Mouse (Mus musculus) C2C12 (cell line): ENCODE results near the gene Gbp7. TPM values are rescaled to one million over a fixed set of nuclear protein-coding genes. Genes with fewer than 3 reads are reported as not detected.

Experiments
- H3K27me3 ChIP-seq: one replicate; pipeline ENCODE4 v1.6.1; 2011; ENCODE audit not compliant: control insufficient read depth, insufficient read depth, insufficient read length
- H3K36me3 ChIP-seq: one replicate; pipeline ENCODE4 v1.6.1; 2011; ENCODE audit not compliant: control insufficient read depth, insufficient read depth
- H3K4me3 ChIP-seq: one replicate; pipeline ENCODE4 v1.5.1; 2011; ENCODE audit warnings: mild to moderate bottlenecking, control low read depth; ENCODE audit not compliant: poor library complexity, insufficient read depth, severe bottlenecking
- H3K79me2 ChIP-seq: one replicate; pipeline ENCODE4 v1.6.1; 2011; ENCODE audit not compliant: control insufficient read depth, insufficient read depth
- H3K79me3 ChIP-seq: one replicate; pipeline ENCODE4 v1.6.1; 2011; ENCODE audit warnings: low read depth, control low read depth
- H3ac ChIP-seq: one replicate; pipeline ENCODE3; 2011; ENCODE audit warnings: low read depth; ENCODE audit not compliant: control insufficient read depth, insufficient read length
- CEBPB ChIP-seq: IDR thresholded peaks from one replicate; pipeline ENCODE4 v1.6.1; 2011; ENCODE audit warnings: low read depth, mild to moderate bottlenecking, control low read depth, moderate library complexity
- CTCF ChIP-seq: IDR thresholded peaks from one replicate; pipeline ENCODE4 v1.5.1; 2011; ENCODE audit not compliant: control insufficient read depth, insufficient read depth, insufficient read length
- FOSL1 ChIP-seq: IDR thresholded peaks from one replicate; pipeline ENCODE4 v1.8.0; 2011; ENCODE audit warnings: mild to moderate bottlenecking, low read length; ENCODE audit not compliant: poor library complexity, insufficient read depth, severe bottlenecking
- MAX ChIP-seq: IDR thresholded peaks from one replicate; pipeline ENCODE4 v1.6.1; 2011; ENCODE audit warnings: mild to moderate bottlenecking, control low read depth
- MYOD1 ChIP-seq: IDR thresholded peaks from one replicate; pipeline ENCODE4 v1.6.1; 2011; ENCODE audit warnings: low read depth; ENCODE audit not compliant: control insufficient read depth, insufficient read length
- MYOG ChIP-seq: IDR thresholded peaks from one replicate; pipeline ENCODE4 v1.6.1; 2011; ENCODE audit not compliant: control insufficient read depth, insufficient read length; ENCODE audit errors: extremely low read depth
- USF1 ChIP-seq: IDR thresholded peaks from one replicate; pipeline ENCODE4 v1.6.1; 2011; ENCODE audit warnings: low read depth, mild to moderate bottlenecking, control low read depth, moderate library complexity
- polyA plus RNA-seq: library from polyadenylated mRNA; unstranded; fragments of >200 nt; fragmentation: generic; extraction: Trizol; gene quantifications from one replicate; pipeline ENCODE4 v1.2.1, GENCODE M21; 2012; ENCODE audit warnings: missing spikeins

Gbp7 gene
- polyA plus RNA-seq, 1 experiment: not detected

DNA sequence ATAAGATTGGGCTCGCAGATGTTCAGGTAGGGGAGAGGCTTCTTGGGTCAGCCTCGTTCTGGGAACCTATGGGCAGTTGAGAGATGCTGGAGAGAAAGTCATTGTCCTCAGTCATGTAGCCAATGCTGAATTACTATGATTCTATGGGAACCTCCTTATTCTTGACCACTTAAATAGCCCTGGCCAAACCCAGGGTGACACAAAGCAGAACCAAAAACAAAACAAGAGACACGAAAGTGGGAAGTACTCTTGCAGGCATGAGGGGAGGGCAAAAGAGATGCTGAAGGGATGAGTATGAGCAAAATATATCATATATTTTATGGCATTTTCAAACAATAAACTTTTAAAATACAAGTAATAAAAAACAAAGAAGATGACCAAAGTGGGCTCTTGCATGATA is 47.0 kb downstream of the Gbp7 start:
- no peak overlapping the region for H3K4me3 ChIP-seq
- no peaks in the 10 kb centered on the region for H3K36me3 ChIP-seq
- no peaks in the 10 kb centered on the region for H3K79me3 ChIP-seq
- H3ac ChIP-seq: no peak overlapping the region
- H3K79me2 ChIP-seq: no peaks in the 10 kb centered on the region
- TF ChIP-seq MAX (no peak), CEBPB (no peak), MYOD1 (no peak), USF1 (no peak), MYOG (no peak), CTCF (no peak), FOSL1 (no peak)
- no peaks in the 10 kb centered on the region for H3K27me3 ChIP-seq

DNA sequence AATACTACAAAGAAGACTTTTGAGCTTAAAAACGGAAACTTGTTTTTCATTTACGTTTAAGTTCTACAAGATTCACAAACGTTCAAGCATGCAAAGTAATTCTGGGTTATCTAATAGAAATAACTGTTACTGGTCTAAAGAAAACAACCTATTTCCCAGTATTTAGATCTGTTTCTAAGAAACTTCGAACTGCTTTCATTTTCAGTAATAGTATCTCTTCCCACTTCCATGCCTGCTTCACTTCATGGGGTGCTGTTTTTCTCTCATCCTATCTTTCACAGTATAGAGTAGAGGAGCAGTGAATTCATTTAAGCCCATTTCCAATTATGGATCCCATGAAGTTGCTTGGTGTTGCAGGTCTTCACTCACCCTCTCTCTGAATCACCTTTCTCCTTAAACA is 48.2 kb downstream of the Gbp7 start:
- no peak for TF ChIP-seq MYOD1
- TF ChIP-seq FOSL1: no peak
- TF ChIP-seq CTCF: no peak
- TF ChIP-seq CEBPB: no peak
- no peak for TF ChIP-seq MAX
- no peak for TF ChIP-seq MYOG
- no peak for TF ChIP-seq USF1
- Histone ChIP-seq H3K36me3 (no peaks in the 10 kb centered on the region), H3ac (no peak overlapping the region), H3K79me3 (no peaks in the 10 kb centered on the region), H3K4me3 (no peak overlapping the region), H3K27me3 (no peaks in the 10 kb centered on the region), H3K79me2 (no peaks in the 10 kb centered on the region)

DNA sequence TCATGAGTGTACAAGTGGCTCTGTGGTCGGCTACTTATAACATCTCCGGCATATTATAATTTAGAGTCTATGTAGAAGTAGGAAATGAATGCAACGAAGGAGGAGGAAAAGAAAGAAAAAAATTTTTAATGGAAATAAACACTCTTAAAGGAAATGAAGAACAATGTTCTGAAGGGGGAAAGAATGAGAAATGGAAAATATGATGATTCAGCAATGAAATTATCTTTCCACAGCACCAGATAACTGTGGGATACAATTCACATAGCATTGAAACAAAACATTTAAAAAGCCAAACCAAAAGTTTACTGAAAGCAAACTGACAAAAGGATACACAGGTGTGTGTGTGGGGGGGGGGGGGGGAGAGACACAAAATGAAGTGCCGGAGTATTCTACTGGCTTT is 52.9 kb downstream of the Gbp7 start:
- no peak for TF ChIP-seq MYOD1
- TF ChIP-seq MAX: no peak
- no peak for TF ChIP-seq CTCF
- no peak for TF ChIP-seq FOSL1
- TF ChIP-seq MYOG: no peak
- TF ChIP-seq CEBPB: no peak
- no peak for TF ChIP-seq USF1
- H3K79me3 ChIP-seq: no peaks in the 10 kb centered on the region
- H3K36me3 ChIP-seq: no peaks in the 10 kb centered on the region
- H3ac ChIP-seq: no peak overlapping the region
- H3K27me3 ChIP-seq: no peaks in the 10 kb centered on the region
- H3K4me3 ChIP-seq: no peak overlapping the region
- H3K79me2 ChIP-seq: no peaks in the 10 kb centered on the region

DNA sequence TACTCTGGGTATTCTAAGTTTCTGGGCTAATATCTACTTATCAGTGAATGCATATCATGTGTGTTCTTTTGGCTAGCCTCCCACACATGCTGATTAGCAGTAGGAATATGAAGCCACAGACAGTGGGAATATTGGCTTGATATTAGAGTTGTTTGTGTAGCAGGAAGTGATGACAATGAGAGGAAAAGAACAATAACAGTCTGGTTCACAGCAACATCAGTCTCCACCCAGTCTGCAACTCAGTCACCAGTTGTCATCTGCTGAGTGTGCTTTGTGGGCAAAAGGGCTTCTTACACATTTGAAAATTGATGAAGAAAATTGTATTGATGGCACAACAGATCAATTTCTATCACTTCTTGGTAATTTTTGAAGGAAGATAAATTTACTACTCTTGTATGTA is 57.2 kb downstream of the Gbp7 start:
- H3K27me3 ChIP-seq: no peaks in the 10 kb centered on the region
- H3K4me3 ChIP-seq: no peak overlapping the region
- H3ac ChIP-seq: no peak overlapping the region
- H3K36me3 ChIP-seq: no peaks in the 10 kb centered on the region
- H3K79me3 ChIP-seq: no peaks in the 10 kb centered on the region
- H3K79me2 ChIP-seq: no peaks in the 10 kb centered on the region
- TF ChIP-seq CTCF (no peak), MYOG (no peak), FOSL1 (no peak), USF1 (no peak), MYOD1 (no peak), MAX (no peak)

DNA sequence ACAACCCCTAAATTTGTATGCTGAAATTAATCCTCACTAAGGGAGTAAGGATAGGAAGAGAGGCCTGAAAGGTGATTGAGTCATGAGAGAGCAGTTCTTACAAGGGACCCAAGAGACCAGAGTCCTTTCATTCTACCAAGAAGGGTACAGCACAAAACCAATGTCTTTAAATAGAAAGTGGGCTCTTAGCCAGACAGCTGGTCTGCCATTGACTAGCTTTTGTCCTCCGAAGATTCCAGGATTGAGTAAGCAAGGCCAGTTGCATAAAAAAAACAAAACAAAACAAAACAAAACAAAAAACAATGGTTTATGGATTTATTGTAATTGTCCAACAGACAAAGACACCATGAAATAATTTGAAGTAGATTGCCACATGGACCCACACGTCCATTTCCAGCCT is 58.7 kb downstream of the Gbp7 start:
- no peaks in the 10 kb centered on the region for H3K36me3 ChIP-seq
- H3K79me3 ChIP-seq: no peaks in the 10 kb centered on the region
- no peaks in the 10 kb centered on the region for H3K79me2 ChIP-seq
- no peak overlapping the region for H3ac ChIP-seq
- TF ChIP-seq MAX (no peak), CEBPB (no peak), CTCF (no peak), USF1 (no peak), MYOD1 (no peak), MYOG (no peak), FOSL1 (no peak)
- no peaks in the 10 kb centered on the region for H3K27me3 ChIP-seq
- no peak overlapping the region for H3K4me3 ChIP-seq

DNA sequence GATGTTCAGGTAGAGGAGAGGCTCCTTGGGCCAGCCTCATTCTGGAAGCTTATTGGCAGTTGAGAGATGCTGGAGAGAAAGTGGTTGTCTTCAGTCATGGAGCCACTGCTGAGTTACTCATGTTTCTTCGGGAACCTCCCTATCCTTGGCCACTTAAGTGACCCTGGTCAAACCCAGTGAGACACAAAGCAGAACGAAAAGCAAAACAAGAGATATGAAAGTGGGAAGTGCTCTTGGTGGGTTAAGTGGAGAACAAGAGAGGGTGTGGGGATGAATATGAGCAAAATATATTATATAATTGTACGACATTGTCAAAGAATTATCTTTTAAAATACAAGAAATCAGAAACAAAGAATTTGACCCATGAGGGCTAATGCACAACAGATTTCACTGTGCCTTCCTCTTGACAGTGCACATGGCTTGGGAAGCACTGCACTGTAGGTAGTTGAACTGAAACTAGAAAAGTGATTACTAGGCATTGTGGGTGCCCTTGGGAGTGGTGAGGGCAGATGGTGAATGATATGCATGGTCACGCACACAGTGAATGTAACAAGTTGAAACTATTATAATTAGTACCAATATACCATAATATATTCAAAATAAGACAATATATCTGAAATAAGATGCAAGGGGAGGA is 60.4 kb downstream of the Gbp7 start:
- no peak overlapping the region for H3ac ChIP-seq
- TF ChIP-seq MYOG (no peak), MAX (no peak), USF1 (no peak), MYOD1 (no peak), CEBPB (no peak)
- H3K4me3 ChIP-seq: no peak overlapping the region

More for the DNA sequence above, 60.4 kb downstream of the Gbp7 start:
- Histone ChIP-seq H3K79me3 (no peaks in the 10 kb centered on the region), H3K36me3 (no peaks in the 10 kb centered on the region), H3K79me2 (no peaks in the 10 kb centered on the region), H3K27me3 (no peaks in the 10 kb centered on the region)
